Mouse (Mus musculus) thymus, adult 2 months (tissue): ENCODE measurements around the gene Skint2. TPM values are rescaled to one million over a fixed set of nuclear protein-coding genes. Genes with fewer than 3 reads are reported as not detected.

Experiments
- DNase-seq: peaks from one replicate; pipeline ENCODE4 v3.0.0; 2021
- H3K27ac ChIP-seq: fragments of 200-500 bp; 2 replicates; pipeline ENCODE4 v1.5.1; 2012; ENCODE audit warnings: low read length, control low read depth; ENCODE audit not compliant: control insufficient read depth, insufficient read depth
- H3K27me3 ChIP-seq: fragments of 200-500 bp; 2 replicates; pipeline ENCODE4 v1.6.1; 2012; ENCODE audit warnings: mild to moderate bottlenecking, low read length, moderate library complexity, mixed read lengths; ENCODE audit not compliant: control insufficient read depth, insufficient read depth
- H3K36me3 ChIP-seq: fragments of 200-500 bp; 2 replicates; pipeline ENCODE4 v1.6.1; 2012; ENCODE audit warnings: mild to moderate bottlenecking, low read length, moderate library complexity; ENCODE audit not compliant: control insufficient read depth, insufficient read depth
- H3K4me1 ChIP-seq: fragments of 200-500 bp; replicated peaks from 2 replicates; pipeline ENCODE4 v1.6.1; 2012; ENCODE audit warnings: low read length; ENCODE audit not compliant: control insufficient read depth, insufficient read depth
- H3K4me3 ChIP-seq: fragments of 200-500 bp; 2 replicates; pipeline ENCODE4 v1.5.1; 2012; ENCODE audit warnings: mild to moderate bottlenecking, low read length, control low read depth, moderate library complexity; ENCODE audit not compliant: control insufficient read depth, insufficient read depth
- CTCF ChIP-seq: fragments of 200-500 bp; IDR thresholded peaks from 2 replicates; pipeline ENCODE4 v1.5.1; 2012; ENCODE audit warnings: mild to moderate bottlenecking, control low read depth, low read length, moderate library complexity, borderline replicate concordance; ENCODE audit not compliant: control insufficient read depth, poor library complexity, insufficient read depth; ENCODE audit errors: extremely low read depth
- POLR2A ChIP-seq: fragments of 200-500 bp; IDR thresholded peaks from 2 replicates; pipeline ENCODE4 v1.6.1; 2012; ENCODE audit warnings: mild to moderate bottlenecking, low read length, control low read depth, moderate library complexity; ENCODE audit not compliant: control insufficient read depth, poor library complexity, insufficient read depth; ENCODE audit errors: extremely low read depth
- WGBS: fragments of 180-500 bp; shearing (Covaris S2); methylation state at CpG from one replicate; pipeline ENCODE4 v1.1.7; 2018; 5-methylcytosine and 5-hydroxymethylcytosine counted together
- polyA plus RNA-seq: library from polyadenylated mRNA; depleted of rRNA; stranded (reverse); fragments of >200 nt; gene quantifications from 2 replicates; pipeline ENCODE4 v1.2.3, GENCODE M21; 2012; rRNA removed

Skint2 gene
- 2.1 and 2.6 TPM in 2 replicates for polyA plus RNA-seq

DNA sequence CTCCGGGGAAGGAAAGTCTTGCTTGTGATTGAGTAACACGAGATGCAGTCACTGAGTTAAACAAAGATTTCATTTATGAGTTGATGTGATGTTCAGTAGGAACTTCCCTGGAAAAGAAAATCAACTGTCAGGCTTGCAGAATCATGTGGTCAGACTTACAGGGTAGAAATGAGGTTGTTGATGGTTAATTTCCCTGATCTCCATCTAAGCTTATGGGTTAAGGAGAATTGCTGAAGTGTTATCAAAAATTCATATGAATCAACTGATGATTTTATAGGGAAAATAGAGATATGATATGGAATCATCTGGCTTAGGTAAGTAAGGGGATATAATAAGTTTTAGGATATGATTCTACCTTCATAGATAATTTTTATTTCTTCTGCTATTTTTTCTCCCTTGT lies at the start of gene Skint2:
Skint2 (plus strand) TSS at position 301 of the 400 bp plus-strand sequence.
- no peak within 1 kb of the TSS for H3K27ac ChIP-seq
- no peaks in the 10 kb centered on the region for H3K4me1 ChIP-seq
- no peak within 1 kb of the TSS for H3K4me3 ChIP-seq
- no peaks in the 10 kb centered on the region for H3K27me3 ChIP-seq
- WGBS = 82% methylated on average over 2 of the region's 2 CpGs
- TF ChIP-seq CTCF = no peak
- no peak for TF ChIP-seq POLR2A
- no peak for DNase-seq
- no peaks in the 10 kb centered on the region for H3K36me3 ChIP-seq

Other genes starting within 250 kb of the Skint2 start
- 0.20 and 0.59 TPM in 2 replicates for gene Skint9, start 123.2 kb upstream of the Skint2 start, polyA plus RNA-seq
- 3.3 and 5.9 TPM in 2 replicates for gene Skint10, start 217.7 kb downstream of the Skint2 start, polyA plus RNA-seq